Mouse (Mus musculus): ENCODE results near the gene Cnot4.
"Not testable (repeated sequence)": the region's sequence is repeated elsewhere in the genome, so short reads cannot be mapped to it uniquely, and the experiment has no call there.

DNA sequence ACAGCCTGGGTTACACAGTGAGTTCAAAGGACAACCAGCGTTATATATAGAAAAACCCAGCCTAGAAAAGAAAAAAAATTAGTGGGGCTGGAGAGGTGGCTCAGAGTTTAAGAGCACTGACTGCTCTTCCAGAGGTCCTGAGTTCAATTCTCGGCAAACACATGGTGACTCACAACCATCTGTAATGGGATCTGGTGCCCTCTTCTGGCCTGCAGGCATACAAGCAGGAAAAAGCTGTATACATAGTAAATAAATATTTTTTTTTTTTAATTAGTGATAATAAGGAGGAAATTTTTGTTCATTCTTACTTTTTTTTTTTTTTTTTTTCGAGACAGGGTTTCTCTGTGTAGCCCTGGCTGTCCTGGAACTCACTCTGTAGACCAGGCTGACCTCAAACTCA, 38.5 kb upstream of the Cnot4 start:
- TF ChIP-seq CTCF (IDR thresholded peaks at IDR 0.05; ENCODE audit: extremely low read depth, insufficient read length, insufficient replicate concordance, low read depth, low read length); POLR2A (IDR thresholded peaks at IDR 0.05; ENCODE audit: low read depth, low read length): not testable (repeated sequence)

Measured in small intestine, adult 2 months (tissue).